Mouse (Mus musculus) ES-E14 (cell line): ENCODE results near the gene Atxn10. TPM values are rescaled to one million over a fixed set of nuclear protein-coding genes. Genes with fewer than 3 reads are reported as not detected.

Source experiments
- DNase-seq: peaks from one replicate; pipeline ENCODE4 v3.0.0-alpha.2; 2013; ENCODE audit warnings: low read depth, low spot score
- H3K27ac ChIP-seq: 2 replicates; pipeline ENCODE4 v1.5.1; 2012; ENCODE audit warnings: low read depth, mild to moderate bottlenecking, low read length, moderate library complexity, mixed read lengths; ENCODE audit not compliant: poor library complexity, insufficient read depth, severe bottlenecking
- H3K36me3 ChIP-seq: 2 replicates; pipeline ENCODE4 v1.6.1; 2012; ENCODE audit warnings: mild to moderate bottlenecking, low read length, moderate library complexity, mixed read lengths; ENCODE audit not compliant: control insufficient read depth, poor library complexity, insufficient read depth, severe bottlenecking
- H3K4me1 ChIP-seq, 2 experiments: fragments of 150-350 bp in 1 of 2; sonication (generic) in 1 of 2; 2 replicates each; pipeline ENCODE4 v1.6.1; 2012; ENCODE audit warnings: low read length in 2 of 2, mild to moderate bottlenecking in 1 of 2, mixed read lengths in 1 of 2; ENCODE audit not compliant: control insufficient read depth in 2 of 2, insufficient read depth in 2 of 2, poor library complexity in 1 of 2
- H3K4me3 ChIP-seq, 2 experiments: fragments of 150-350 bp in 1 of 2; sonication (generic) in 1 of 2; 2 replicates each; pipeline ENCODE4 v1.5.1; 2012; ENCODE audit warnings: low read length in 2 of 2, low read depth in 1 of 2, mild to moderate bottlenecking in 1 of 2, mixed read lengths in 1 of 2; ENCODE audit not compliant: insufficient read depth in 1 of 2, poor library complexity in 1 of 2, severe bottlenecking in 1 of 2
- H3K9ac ChIP-seq: 2 replicates; pipeline ENCODE4 v1.6.1; 2012; ENCODE audit warnings: low read depth, mild to moderate bottlenecking, low read length, mixed read lengths; ENCODE audit not compliant: poor library complexity, insufficient read depth, severe bottlenecking
- H3K9me3 ChIP-seq: fragments of 150-350 bp; sonication (generic); 2 replicates; pipeline ENCODE4 v1.6.1; 2012; ENCODE audit warnings: low read depth, mild to moderate bottlenecking, low read length; ENCODE audit not compliant: control insufficient read depth, insufficient read depth
- CHD2 ChIP-seq: IDR thresholded peaks from 2 replicates; pipeline ENCODE4 v1.6.1; 2014; ENCODE audit warnings: mild to moderate bottlenecking, low read depth, low read length, inconsistent platforms
- HCFC1 ChIP-seq: IDR thresholded peaks from 2 replicates; pipeline ENCODE4 v1.6.1; 2012; ENCODE audit warnings: low read length, inconsistent platforms, borderline replicate concordance; ENCODE audit not compliant: insufficient read depth
- MAFK ChIP-seq: IDR thresholded peaks from 2 replicates; pipeline ENCODE4 v1.6.1; 2014; ENCODE audit warnings: mild to moderate bottlenecking, low read depth, low read length, inconsistent platforms; ENCODE audit not compliant: insufficient read depth
- ZC3H11A ChIP-seq: IDR thresholded peaks from 2 replicates; pipeline ENCODE4 v1.6.1; 2012; ENCODE audit warnings: low read depth, mild to moderate bottlenecking, inconsistent platforms, low read length, borderline replicate concordance
- ZNF384 ChIP-seq: IDR thresholded peaks from 2 replicates; pipeline ENCODE4 v1.6.1; 2012; ENCODE audit warnings: low read depth, low read length, inconsistent platforms
- in situ Hi-C, 2 experiments: fragments of 600-800 bp; cut with MboI; formaldehyde crosslinking; loops; one replicate each; pipeline ENCODE4 v1.15.1; 2025; ENCODE audit warnings: low sequenced_read_pairs in 2 of 2, inconsistent platforms in 1 of 2; ENCODE audit not compliant: unreplicated experiment in 2 of 2
- total RNA-seq: library from RNA; depleted of rRNA; stranded (reverse); fragments of 300-350 nt; gene quantifications from 2 replicates; pipeline ENCODE4 v1.2.3, GENCODE M21; 2012

The Atxn10 gene
- total RNA-seq, 1 experiment = 195 TPM

DNA sequence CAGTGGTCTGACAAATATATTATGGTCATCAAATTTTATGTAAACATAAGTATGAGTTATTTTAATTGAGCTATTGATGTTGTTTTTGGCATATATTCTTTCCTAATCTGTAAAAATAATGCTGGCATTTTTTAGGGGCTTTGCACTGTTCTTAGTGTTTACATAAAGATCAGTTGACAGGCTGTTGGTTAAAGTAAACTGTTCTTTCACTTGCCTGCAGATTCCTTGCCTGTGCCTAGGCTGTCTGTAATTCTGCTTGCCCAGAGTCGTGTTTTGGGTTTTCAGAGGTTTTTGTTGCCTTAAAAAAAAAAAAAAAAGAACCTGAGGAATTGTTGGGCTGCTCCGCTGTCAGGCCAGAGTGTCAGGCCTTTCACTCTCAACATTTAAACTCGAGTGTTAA lies 33.7 kb downstream of the Atxn10 start:
- Histone ChIP-seq H3K36me3 (peaks cover 14% of the 10 kb centered on the region), H3K4me3 (no peak overlapping the region), H3K4me1 (no peaks in the 10 kb centered on the region), H3K9ac (no peak overlapping the region), H3K27ac (no peak overlapping the region), H3K9me3 (no peaks in the 10 kb centered on the region)
- TF ChIP-seq ZC3H11A = no peak
- no peak for TF ChIP-seq HCFC1
- TF ChIP-seq ZNF384 = no peak
- no peak for TF ChIP-seq CHD2
- TF ChIP-seq MAFK = no peak
- in situ Hi-C loops = no loop called here
- no peak for DNase-seq

DNA sequence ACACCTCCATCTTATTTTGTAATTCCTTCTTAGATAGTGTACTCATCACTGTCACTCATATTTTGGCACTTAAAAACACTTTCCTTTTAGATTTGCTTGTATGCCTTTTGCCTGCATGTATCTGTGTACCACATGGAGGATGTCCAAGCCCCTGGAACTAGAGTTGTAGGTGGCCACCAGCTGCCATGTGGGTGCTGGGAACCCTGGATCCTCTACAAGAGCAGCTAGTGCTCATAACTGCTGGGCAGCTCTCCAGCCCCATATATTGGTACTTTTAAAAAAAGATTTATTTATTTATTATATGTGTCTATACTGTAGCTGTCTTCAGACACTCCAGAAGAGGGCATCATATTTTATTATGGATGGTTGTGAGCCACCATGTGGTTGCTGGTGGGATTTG lies 37.1 kb downstream of the Atxn10 start:
- no peak for TF ChIP-seq CHD2
- TF ChIP-seq ZNF384 = no peak
- no peak for TF ChIP-seq HCFC1
- Histone ChIP-seq H3K27ac (no peak overlapping the region), H3K4me3 (no peak overlapping the region), H3K36me3 (peaks cover 13% of the 10 kb centered on the region), H3K4me1 (no peaks in the 10 kb centered on the region), H3K9ac (no peak overlapping the region), H3K9me3 (no peaks in the 10 kb centered on the region)
- DNase-seq = no peak
- in situ Hi-C loops = no loop called here

DNA sequence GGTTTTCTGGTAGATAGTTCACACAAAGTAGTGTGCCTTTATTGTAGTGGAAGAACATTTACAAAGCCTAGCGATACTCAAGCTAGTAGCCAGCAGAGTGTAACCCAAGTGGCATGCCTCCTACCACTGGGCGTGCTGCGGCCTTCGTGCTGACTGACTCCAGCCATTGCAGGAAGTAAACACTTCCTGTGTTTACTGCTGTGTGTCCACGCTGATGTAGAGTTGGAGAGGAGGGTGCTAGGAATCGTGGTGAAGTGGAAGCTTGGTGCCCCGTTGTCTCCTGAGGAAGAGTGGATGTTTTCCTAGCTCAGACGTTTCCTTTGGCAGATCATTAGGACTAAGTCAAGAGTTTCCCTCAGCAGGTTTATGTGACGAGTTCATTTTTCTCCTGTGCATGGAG lies 47.4 kb downstream of the Atxn10 start:
- no peak for DNase-seq
- H3K4me1 ChIP-seq = 0 out of 4 replicates have a peak, but pooled peaks cover 0 to 2% of the 10 kb centered on the region in 2 experiments
- no peak overlapping the region for H3K9ac ChIP-seq
- no peak overlapping the region for H3K4me3 ChIP-seq
- H3K9me3 ChIP-seq = no peaks in the 10 kb centered on the region
- H3K36me3 ChIP-seq = peaks cover 11% of the 10 kb centered on the region; the same call in 1 of the 2 replicates
- in situ Hi-C loops = no loop called here
- no peak overlapping the region; the same call in 1 of the 2 replicates for H3K27ac ChIP-seq
- TF ChIP-seq ZC3H11A (no peak), HCFC1 (no peak), CHD2 (no peak), ZNF384 (no peak), MAFK (no peak)

DNA sequence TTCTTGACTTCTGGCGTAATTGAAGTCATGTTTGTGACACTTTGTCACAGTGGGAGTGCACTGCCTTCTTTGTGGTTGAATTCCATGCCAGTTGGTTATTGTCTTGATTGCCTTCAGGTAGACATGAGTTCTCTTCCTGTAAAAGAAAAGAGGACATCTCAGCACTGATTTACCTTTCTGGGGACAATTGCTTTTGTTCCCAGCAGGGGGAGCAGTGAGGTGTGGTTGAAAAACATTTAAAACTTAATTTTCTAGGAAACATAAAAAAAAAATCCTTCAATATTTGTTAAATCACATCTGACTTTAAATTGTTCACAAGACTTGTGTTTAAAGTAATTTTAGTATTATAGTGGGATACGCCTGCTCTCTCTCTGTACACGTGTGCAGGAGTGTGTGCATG lies 52.7 kb downstream of the Atxn10 start:
- Histone ChIP-seq H3K4me3 (no peak overlapping the region), H3K36me3 (peaks cover 20% of the 10 kb centered on the region; the same call in 1 of the 2 replicates), H3K4me1 (peaks cover 0 to 3% of the 10 kb centered on the region in 2 experiments; a peak in 1 of 4 replicates), H3K9me3 (no peaks in the 10 kb centered on the region), H3K27ac (no peak overlapping the region), H3K9ac (no peak overlapping the region)
- in situ Hi-C loops = no loop called here
- no peak for DNase-seq
- TF ChIP-seq ZNF384 (no peak), HCFC1 (no peak), MAFK (no peak), CHD2 (no peak), ZC3H11A (no peak)

DNA sequence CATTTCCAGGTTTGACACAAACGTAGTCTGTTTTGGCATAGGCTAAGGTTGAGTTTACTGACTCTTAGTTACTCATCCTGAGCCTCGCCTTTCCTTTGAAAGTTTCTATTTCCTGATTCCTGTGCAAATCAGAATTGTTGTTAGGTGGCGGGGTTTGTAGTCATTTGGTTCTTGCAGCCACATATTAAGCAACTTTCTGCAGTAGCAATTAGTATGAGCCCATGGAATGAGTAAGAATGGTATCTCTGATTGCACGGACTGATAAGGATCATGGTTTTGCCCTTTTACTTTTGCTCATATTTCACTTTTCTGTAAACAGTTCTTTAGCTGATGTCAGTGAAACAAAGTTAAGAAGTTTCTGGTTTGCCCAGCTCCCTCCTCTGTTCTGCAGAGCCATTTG lies 53.9 kb downstream of the Atxn10 start:
- H3K9ac ChIP-seq = no peak overlapping the region
- TF ChIP-seq ZNF384 (no peak), HCFC1 (no peak), ZC3H11A (no peak), MAFK (no peak), CHD2 (no peak)
- no peak overlapping the region for H3K27ac ChIP-seq
- in situ Hi-C loops = no loop called here
- DNase-seq = no peak
- no peak overlapping the region for H3K4me3 ChIP-seq
- H3K4me1 ChIP-seq = peaks cover 0 to 3% of the 10 kb centered on the region in 2 experiments; a peak in 1 of 4 replicates
- H3K9me3 ChIP-seq = no peaks in the 10 kb centered on the region
- peaks cover 20% of the 10 kb centered on the region; the same call in 1 of the 2 replicates for H3K36me3 ChIP-seq
